Mouse (Mus musculus) kidney, embryonic 14.5 days (tissue): ENCODE data around the gene Bcl3. TPM values are rescaled to one million over a fixed set of nuclear protein-coding genes. Genes with fewer than 3 reads are reported as not detected.

Experiments
- ATAC-seq: fragments of 200-750 bp; cut with Nextera tagmentation; 2 replicates; pipeline ENCODE4 v1.8.0; 2017; ENCODE audit warnings: moderate number of reproducible peaks, mild to moderate bottlenecking, moderate TSS enrichment, moderate library complexity; ENCODE audit not compliant: low FRiP score, low TSS enrichment
- H3K27ac ChIP-seq: fragments of 300-500 bp; sonication (generic); 2 replicates; pipeline ENCODE4 v1.5.1; 2014; ENCODE audit warnings: low read depth, mild to moderate bottlenecking, low read length, moderate library complexity, mixed read lengths
- H3K27me3 ChIP-seq: fragments of 300-500 bp; sonication (generic); 2 replicates; pipeline ENCODE4 v1.6.1; 2014; ENCODE audit warnings: mild to moderate bottlenecking, low read length; ENCODE audit not compliant: control insufficient read depth, insufficient read depth
- H3K36me3 ChIP-seq: fragments of 300-500 bp; sonication (generic); 2 replicates; pipeline ENCODE4 v1.6.1; 2014; ENCODE audit warnings: low read length, mixed read lengths; ENCODE audit not compliant: control insufficient read depth, insufficient read depth
- H3K4me1 ChIP-seq: fragments of 300-500 bp; sonication (generic); 2 replicates; pipeline ENCODE4 v1.6.1; 2014; ENCODE audit warnings: low read length, mixed read lengths; ENCODE audit not compliant: control insufficient read depth, insufficient read depth
- H3K4me2 ChIP-seq: fragments of 300-500 bp; sonication (generic); replicated peaks from 2 replicates; pipeline ENCODE4 v1.6.1; 2014; ENCODE audit warnings: low read depth, mild to moderate bottlenecking, low read length
- H3K4me3 ChIP-seq: fragments of 300-500 bp; sonication (generic); 2 replicates; pipeline ENCODE4 v1.5.1; 2014; ENCODE audit warnings: mild to moderate bottlenecking, low read length
- H3K9ac ChIP-seq: fragments of 300-500 bp; sonication (generic); 2 replicates; pipeline ENCODE4 v1.6.1; 2014; ENCODE audit warnings: low read depth, mild to moderate bottlenecking, low read length, moderate library complexity
- H3K9me3 ChIP-seq: fragments of 300-500 bp; sonication (generic); 2 replicates; pipeline ENCODE4 v1.6.1; 2016; ENCODE audit warnings: low read length; ENCODE audit not compliant: control insufficient read depth
- WGBS: fragments of 180-500 bp; shearing (Covaris S2); extraction: QIAGEN DNeasy Blood & Tissue Kit; methylation state at CpG from one replicate; pipeline ENCODE4 v1.1.7; 2014; 5-methylcytosine and 5-hydroxymethylcytosine counted together
- polyA plus RNA-seq: library from polyadenylated mRNA; unstranded; fragments of >200 nt; fragmentation: Nextera tagmentation; extraction: Ambion mirVana; gene quantifications from 2 replicates; pipeline ENCODE4 v1.2.1, GENCODE M21; 2014

Gene Bcl3
- polyA plus RNA-seq, 1 experiment from 2014 or later: 4.2 TPM

GRCm38 (mm10) chr7:19841686-19842413 lies 19.3 kb upstream of the Bcl3 start:
- Histone ChIP-seq H3K9ac (no peak overlapping the region), H3K27ac (no peak overlapping the region), H3K4me3 (no peak overlapping the region), H3K9me3 (no peaks in the 10 kb centered on the region), H3K27me3 (no peaks in the 10 kb centered on the region; the same call in 1 of the 2 replicates), H3K4me1 (no peaks in the 10 kb centered on the region), H3K36me3 (no peaks in the 10 kb centered on the region), H3K4me2 (no peak overlapping the region)
- ATAC-seq: no peak
- 80% methylated on average over 21 of the region's 21 CpGs for WGBS

GRCm38 (mm10) chr7:19840936-19841335 lies 18.4 kb upstream of the Bcl3 start:
- Histone ChIP-seq H3K36me3 (no peaks in the 10 kb centered on the region), H3K9me3 (no peaks in the 10 kb centered on the region), H3K4me2 (no peak overlapping the region), H3K9ac (no peak overlapping the region), H3K27ac (no peak overlapping the region), H3K4me3 (no peak overlapping the region), H3K27me3 (no peaks in the 10 kb centered on the region), H3K4me1 (no peaks in the 10 kb centered on the region)
- 88% methylated on average over 3 of the region's 3 CpGs for WGBS
- no peak for ATAC-seq

GRCm38 (mm10) chr7:19840371-19840770 lies 17.8 kb upstream of the Bcl3 start:
- H3K4me2 ChIP-seq: no peak overlapping the region
- no peaks in the 10 kb centered on the region for H3K9me3 ChIP-seq
- H3K36me3 ChIP-seq: no peaks in the 10 kb centered on the region
- no peak overlapping the region for H3K27ac ChIP-seq
- no peaks in the 10 kb centered on the region for H3K27me3 ChIP-seq
- H3K4me3 ChIP-seq: no peak overlapping the region
- no peak for ATAC-seq
- 78% methylated on average over 4 of the region's 4 CpGs for WGBS
- no peaks in the 10 kb centered on the region for H3K4me1 ChIP-seq
- H3K9ac ChIP-seq: no peak overlapping the region

- WGBS: 68% methylated on average over 3 of the region's 3 CpGs
- Histone ChIP-seq H3K9ac (no peak overlapping the region), H3K4me3 (no peak overlapping the region), H3K4me1 (no peaks in the 10 kb centered on the region), H3K4me2 (no peak overlapping the region), H3K27me3 (no peaks in the 10 kb centered on the region), H3K36me3 (no peaks in the 10 kb centered on the region), H3K27ac (no peak overlapping the region), H3K9me3 (no peaks in the 10 kb centered on the region)
- no peak for ATAC-seq
Observed at GRCm38 (mm10) chr7:19836843-19837242, 14.3 kb upstream of the Bcl3 start.

- Histone ChIP-seq H3K36me3 (no peaks in the 10 kb centered on the region), H3K4me1 (0 out of 2 replicates have a peak, but pooled peaks cover 8% of the 10 kb centered on the region)
Observed at GRCm38 (mm10) chr7:19834055-19834454, 11.5 kb upstream of the Bcl3 start.

GRCm38 (mm10) chr7:19831837-19832236 lies 9.3 kb upstream of the Bcl3 start:
- Histone ChIP-seq H3K27ac (no peak overlapping the region), H3K9ac (no peak overlapping the region), H3K36me3 (no peaks in the 10 kb centered on the region), H3K27me3 (no peaks in the 10 kb centered on the region), H3K4me3 (no peak overlapping the region), H3K9me3 (0 out of 2 replicates have a peak, but pooled peaks cover 3% of the 10 kb centered on the region), H3K4me2 (no peak overlapping the region), H3K4me1 (0 out of 2 replicates have a peak, but pooled peaks cover 8% of the 10 kb centered on the region)
- 0 out of 2 replicates have a peak, but pooled peaks have one; percentile 41 for ATAC-seq
- 50% methylated on average over 9 of the region's 9 CpGs for WGBS

More at GRCm38 (mm10) chr7:19834055-19834454, 11.5 kb upstream of the Bcl3 start:
- Histone ChIP-seq H3K9ac (no peak overlapping the region), H3K4me3 (no peak overlapping the region), H3K27ac (no peak overlapping the region), H3K4me2 (no peak overlapping the region), H3K9me3 (0 out of 2 replicates have a peak, but pooled peaks cover 3% of the 10 kb centered on the region), H3K27me3 (no peaks in the 10 kb centered on the region)
- ATAC-seq: no peak
- WGBS: 65% methylated on average over 3 of the region's 3 CpGs

- peak; percentile 41; the same call in 1 of the 2 replicates for ATAC-seq
- Histone ChIP-seq H3K27ac (no peak overlapping the region), H3K27me3 (no peaks in the 10 kb centered on the region), H3K9me3 (0 out of 2 replicates have a peak, but pooled peaks cover 3% of the 10 kb centered on the region), H3K36me3 (no peaks in the 10 kb centered on the region), H3K4me3 (no peak overlapping the region), H3K4me1 (0 out of 2 replicates have a peak, but pooled peaks cover 8% of the 10 kb centered on the region), H3K4me2 (no peak overlapping the region), H3K9ac (no peak overlapping the region; the same call in 1 of the 2 replicates)
- 28% methylated on average over 13 of the region's 13 CpGs for WGBS
Observed at GRCm38 (mm10) chr7:19830682-19831156, 8.1 kb upstream of the Bcl3 start.

- 86% methylated on average over 3 of the region's 3 CpGs for WGBS
- ATAC-seq: no peak
- Histone ChIP-seq H3K36me3 (no peaks in the 10 kb centered on the region), H3K4me2 (no peak overlapping the region), H3K4me3 (no peak overlapping the region), H3K9me3 (0 out of 2 replicates have a peak, but pooled peaks cover 3% of the 10 kb centered on the region), H3K9ac (no peak overlapping the region), H3K27me3 (no peaks in the 10 kb centered on the region), H3K4me1 (0 out of 2 replicates have a peak, but pooled peaks cover 8% of the 10 kb centered on the region), H3K27ac (no peak overlapping the region)
Observed at GRCm38 (mm10) chr7:19829694-19830093, 7.1 kb upstream of the Bcl3 start.

- H3K36me3 ChIP-seq: no peaks in the 10 kb centered on the region
- no peak overlapping the region for H3K4me3 ChIP-seq
- peaks cover 28% of the 10 kb centered on the region for H3K4me1 ChIP-seq
- H3K9me3 ChIP-seq: 0 out of 2 replicates have a peak, but pooled peaks cover 3% of the 10 kb centered on the region
- ATAC-seq: no peak
- 36% methylated on average over 6 of the region's 6 CpGs for WGBS
- no peak overlapping the region for H3K27ac ChIP-seq
- peaks cover 12% of the 10 kb centered on the region for H3K27me3 ChIP-seq
- no peak overlapping the region for H3K4me2 ChIP-seq
- no peak overlapping the region for H3K9ac ChIP-seq
Observed at GRCm38 (mm10) chr7:19826756-19827155, 4.2 kb upstream of the Bcl3 start.
